Mouse (Mus musculus) frontal cortex, adult 2 months (tissue): Measurements from ENCODE around the gene Zfp658. TPM values are rescaled to one million over a fixed set of nuclear protein-coding genes. Genes with fewer than 3 reads are reported as not detected.

ENCODE experiments used
- DNase-seq, 2 experiments: peaks; one replicate each; pipeline ENCODE4 v3.0.0; 2022; ENCODE audit warnings: low spot score in 1 of 2; ENCODE audit errors: extremely low spot score in 1 of 2
- polyA plus RNA-seq: library from polyadenylated mRNA; depleted of rRNA; stranded (reverse); fragments of >200 nt; gene quantifications from 2 replicates; pipeline ENCODE4 v1.2.3, GENCODE M21; 2012; rRNA removed

The Zfp658 gene
- polyA plus RNA-seq, 1 experiment, result 9.5 TPM

DNA sequence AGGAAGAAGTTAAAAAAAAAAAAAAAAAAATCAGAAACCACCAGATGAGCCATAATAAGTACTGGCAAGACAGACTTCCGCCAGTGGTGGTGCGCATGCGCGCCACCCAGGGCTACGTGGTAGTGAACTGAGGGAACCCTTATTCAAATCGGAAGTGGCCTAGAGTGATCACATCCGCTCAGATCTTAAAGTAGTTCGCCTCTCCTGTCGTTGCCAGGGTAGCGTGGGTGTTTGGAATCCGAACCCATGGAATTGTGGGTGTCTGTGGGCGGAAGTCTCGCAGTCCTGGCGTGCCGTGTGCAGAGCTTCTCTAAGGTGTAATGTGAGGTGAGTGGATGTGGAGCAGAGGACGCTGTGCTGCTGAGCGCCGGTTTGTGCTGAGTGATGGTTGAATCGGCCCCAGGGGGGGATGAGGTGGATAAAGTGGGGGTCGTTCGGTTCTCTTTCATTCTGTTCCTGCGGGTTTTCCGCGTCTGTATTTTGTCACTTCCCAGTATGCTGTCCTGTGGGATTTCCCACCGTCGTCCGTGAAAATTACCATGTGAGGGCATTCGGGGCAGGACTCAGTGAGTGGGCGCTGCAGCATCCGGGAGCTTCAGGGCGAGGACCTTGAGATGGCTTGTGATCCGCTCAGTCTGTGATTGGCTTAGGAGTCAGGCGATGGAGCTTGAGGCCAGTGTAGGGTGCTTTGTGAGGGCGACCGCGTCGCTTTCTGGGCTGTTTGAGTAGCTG lies 17.6 kb downstream of the Zfp658 start, which contains the start of gene Zfp719:
Gene Zfp719, plus strand, starts transcription at position 171 of the 732 bp plus-strand sequence.
- peak; percentile 95 to 97 for DNase-seq

- peak in 1 of 2 experiments; percentile 22 for DNase-seq
These were observed 18.5 kb downstream of the Zfp658 start for GRCm38 (mm10) chr7:43580526-43580925.

- DNase-seq, result no peak
These were observed 22.7 kb downstream of the Zfp658 start for GRCm38 (mm10) chr7:43584790-43585189.

GRCm38 (mm10) chr7:43601884-43602283 lies 39.8 kb downstream of the Zfp658 start:
- no peak for DNase-seq

GRCm38 (mm10) chr7:43606896-43607742 lies 45.1 kb downstream of the Zfp658 start, which contains the start of gene Zfp819:
TSS of gene Zfp819 (plus strand) at chr7:43607169.
- peak; percentile 64 to 79 for DNase-seq

GRCm38 (mm10) chr7:43607743-43608287 lies 45.8 kb downstream of the Zfp658 start:
- DNase-seq, result no peak

DNA sequence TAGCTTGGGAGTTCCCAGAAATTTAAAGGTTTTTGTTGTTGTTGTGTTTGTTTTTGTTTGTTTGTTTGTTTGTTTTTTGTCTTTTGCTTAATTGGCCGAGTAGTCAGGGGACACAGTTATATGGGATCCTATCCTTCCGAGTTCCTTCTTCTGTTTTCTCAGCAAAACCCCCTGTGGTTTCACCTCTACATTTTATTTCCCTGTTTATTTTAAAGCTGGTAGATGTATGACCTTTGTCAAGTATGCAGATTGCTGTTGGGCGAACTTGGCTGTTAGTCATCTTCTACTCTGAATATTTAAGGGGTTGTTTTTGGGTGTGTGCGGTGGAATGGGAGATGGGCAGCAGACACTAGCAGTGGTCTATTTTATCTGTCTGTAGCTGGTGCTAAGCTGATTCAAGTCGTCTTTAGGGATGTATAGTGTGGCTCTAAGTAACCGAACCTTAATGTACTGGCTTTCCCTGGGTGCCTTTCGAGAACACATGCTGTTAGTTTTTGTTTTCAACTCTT lies 46.3 kb downstream of the Zfp658 start:
- DNase-seq, result no peak

DNA sequence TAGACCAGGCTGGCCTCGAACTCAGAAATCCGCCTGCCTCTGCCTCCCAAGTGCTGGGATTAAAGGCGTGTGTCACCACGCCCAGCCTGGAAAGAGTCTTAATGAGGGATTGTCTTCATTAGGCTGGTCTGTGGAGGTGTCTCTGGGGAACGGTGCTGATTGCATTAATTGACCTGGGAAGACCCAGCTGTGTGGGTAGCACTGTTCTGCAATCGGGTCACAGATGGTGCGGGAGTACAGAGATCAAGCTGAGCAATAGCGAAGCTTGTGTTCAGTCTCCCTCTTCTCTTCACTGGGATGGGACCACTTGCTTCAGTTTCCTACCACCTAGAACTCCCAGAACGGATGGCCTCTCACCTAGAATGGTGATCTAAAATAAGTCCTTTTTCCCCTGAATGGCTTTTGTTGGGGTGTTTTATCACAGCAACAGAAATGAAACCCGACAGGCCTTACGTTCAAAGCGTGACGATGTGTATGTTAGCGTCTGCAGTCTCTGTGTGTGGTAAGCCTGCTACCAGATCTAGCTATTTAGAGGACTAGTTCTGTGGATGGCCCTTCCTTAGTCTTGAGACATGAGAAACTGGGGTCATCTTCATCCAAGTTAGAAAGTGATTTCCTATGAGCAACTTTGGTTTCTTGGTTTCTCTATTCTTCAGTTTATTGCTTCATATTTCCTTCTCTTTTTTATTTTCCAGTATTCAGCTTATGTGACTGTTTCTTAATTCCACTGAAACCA lies 51.9 kb downstream of the Zfp658 start:
- no peak for DNase-seq

DNA sequence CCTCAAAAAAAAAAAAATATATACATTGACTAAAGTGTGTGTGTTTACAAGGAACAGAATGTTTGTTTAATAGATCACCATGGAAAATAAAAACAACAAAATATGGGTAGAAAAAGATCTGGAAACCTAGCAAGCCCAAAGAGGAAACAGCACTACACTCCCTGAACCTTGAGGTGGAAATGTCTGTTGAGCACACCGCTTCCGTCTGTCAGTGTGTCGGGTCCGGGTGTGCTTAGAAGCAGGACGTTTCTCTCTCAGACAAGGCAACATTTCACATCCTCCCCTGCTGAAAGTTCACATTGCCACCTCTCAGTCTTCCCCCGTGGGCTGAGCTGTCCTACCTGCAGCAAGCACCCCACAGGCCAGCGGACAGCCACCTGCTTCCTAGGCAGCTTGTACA lies 60.9 kb downstream of the Zfp658 start:
- no peak for DNase-seq

DNA sequence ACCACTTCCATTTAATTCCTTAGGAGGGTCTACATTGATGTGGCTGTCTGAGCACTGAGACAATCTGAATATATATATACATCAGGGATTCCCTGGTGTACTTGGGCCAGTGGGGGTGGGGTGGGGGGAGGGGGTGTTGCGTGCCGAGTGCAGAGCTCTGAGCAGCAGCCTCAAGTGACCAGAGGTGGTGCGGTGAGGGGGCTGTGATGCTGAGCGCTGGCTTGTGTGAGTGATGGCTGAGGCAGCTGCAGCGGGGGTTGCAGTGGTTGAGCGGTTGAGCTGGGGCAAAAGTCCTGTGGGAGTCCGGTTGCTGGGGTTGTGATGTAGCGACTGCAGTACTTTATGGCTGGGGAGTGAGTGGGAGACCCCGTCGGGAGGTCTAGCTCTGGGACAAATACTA lies 61.8 kb downstream of the Zfp658 start:
- no peak for DNase-seq

Other genes with a start within 250 kb of the Zfp658 start
- gene Zfp715, start 249.0 kb upstream of the Zfp658 start, polyA plus RNA-seq, result 14.8 and 19.2 TPM in 2 replicates
- 0.48 and 0.55 TPM in 2 replicates for gene Siglecf, start 210.9 kb upstream of the Zfp658 start, polyA plus RNA-seq
- gene Siglecg, start 154.1 kb upstream of the Zfp658 start, polyA plus RNA-seq, result 0.28 and 0.32 TPM in 2 replicates
- not detected in 2 replicates for gene Lim2, start 134.6 kb upstream of the Zfp658 start, polyA plus RNA-seq
- gene Nkg7, start 125.2 kb upstream of the Zfp658 start, polyA plus RNA-seq, result 0.20 and 0.21 TPM in 2 replicates
- gene Cldnd2, start 121.5 kb upstream of the Zfp658 start, polyA plus RNA-seq, result not detected in 2 replicates
- gene Etfb, start 118.2 kb upstream of the Zfp658 start, polyA plus RNA-seq, result 80.7 and 97.8 TPM in 2 replicates
- gene Gm45233, start 118.1 kb upstream of the Zfp658 start, polyA plus RNA-seq, result 2.5 and 2.6 TPM in 2 replicates
- 5.2 TPM in 2 replicates for gene Vsig10l, start 99.1 kb upstream of the Zfp658 start, polyA plus RNA-seq
- 60.7 and 69.6 TPM in 2 replicates for gene Iglon5, start 72.2 kb upstream of the Zfp658 start, polyA plus RNA-seq
- gene 4931406B18Rik, start 56.3 kb upstream of the Zfp658 start, polyA plus RNA-seq, result 0.04 TPM in 1 of 2 replicates, not detected in the other
- 6.9 and 8.9 TPM in 2 replicates for gene Cd33, start 17.8 kb upstream of the Zfp658 start, polyA plus RNA-seq
- 8.3 and 9.3 TPM in 2 replicates for gene Zfp719, start 17.4 kb downstream of the Zfp658 start, polyA plus RNA-seq
- gene Zfp819, start 44.9 kb downstream of the Zfp658 start, polyA plus RNA-seq, result 0.11 and 0.16 TPM in 2 replicates
- gene Ceacam18, start 72.5 kb downstream of the Zfp658 start, polyA plus RNA-seq, result not detected in 2 replicates
- gene Siglece, start 97.9 kb downstream of the Zfp658 start, polyA plus RNA-seq, result 0.84 and 1.2 TPM in 2 replicates
- 9.2 and 9.4 TPM in 2 replicates for gene Ctu1, start 109.8 kb downstream of the Zfp658 start, polyA plus RNA-seq
- gene Klk14, start 128.2 kb downstream of the Zfp658 start, polyA plus RNA-seq, result 0.08 TPM in 1 of 2 replicates, not detected in the other
- gene Klk13, start 150.3 kb downstream of the Zfp658 start, polyA plus RNA-seq, result 0.36 TPM in 1 of 2 replicates, not detected in the other
- gene Klk12, start 206.6 kb downstream of the Zfp658 start, polyA plus RNA-seq, result not detected in 2 replicates
- 0.08 TPM in 1 of 2 replicates, not detected in the other for gene Klk11, start 212.3 kb downstream of the Zfp658 start, polyA plus RNA-seq
- gene Klk10, start 218.8 kb downstream of the Zfp658 start, polyA plus RNA-seq, result 0.17 and 0.18 TPM in 2 replicates
- gene Klk9, start 229.6 kb downstream of the Zfp658 start, polyA plus RNA-seq, result not detected in 2 replicates
- 3.8 TPM in 2 replicates for gene Klk8, start 235.3 kb downstream of the Zfp658 start, polyA plus RNA-seq
- gene Klk7, start 249.0 kb downstream of the Zfp658 start, polyA plus RNA-seq, result not detected in 2 replicates